Mouse (Mus musculus) embryonic facial prominence, embryonic 10.5 days (tissue): Measurements from ENCODE around the gene Cpm. TPM values are rescaled to one million over a fixed set of nuclear protein-coding genes. Genes with fewer than 3 reads are reported as not detected.
"Not testable (repeated sequence)": the region's sequence is repeated elsewhere in the genome, so short reads cannot be mapped to it uniquely, and the experiment has no call there.

ENCODE experiments used
- DNase-seq: peaks from one replicate; pipeline ENCODE4 v3.0.0-alpha.2; 2017; ENCODE audit warnings: low spot score
- H3K27ac ChIP-seq: fragments of 300-500 bp; sonication (generic); replicated peaks from 2 replicates; pipeline ENCODE4 v1.5.1; 2016; ENCODE audit warnings: mild to moderate bottlenecking
- H3K27me3 ChIP-seq: fragments of 300-500 bp; sonication (generic); replicated peaks from 2 replicates; pipeline ENCODE4 v1.6.1; 2016; ENCODE audit warnings: low read depth, mild to moderate bottlenecking; ENCODE audit not compliant: poor library complexity, severe bottlenecking
- H3K36me3 ChIP-seq: fragments of 300-500 bp; sonication (generic); replicated peaks from 2 replicates; pipeline ENCODE4 v1.6.1; 2016; ENCODE audit warnings: mild to moderate bottlenecking, moderate library complexity
- H3K4me1 ChIP-seq: fragments of 300-500 bp; sonication (generic); 2 replicates; pipeline ENCODE4 v1.6.1; 2016
- H3K4me3 ChIP-seq: fragments of 300-500 bp; sonication (generic); 2 replicates; pipeline ENCODE4 v1.5.1; 2016; ENCODE audit warnings: mild to moderate bottlenecking, moderate library complexity
- H3K9me3 ChIP-seq: fragments of 300-500 bp; sonication (generic); 2 replicates; pipeline ENCODE4 v1.6.1; 2016; ENCODE audit warnings: mild to moderate bottlenecking
- WGBS: fragments of 180-500 bp; shearing (Covaris S2); methylation state at CpG from one replicate; pipeline ENCODE4 v1.1.7; 2016; 5-methylcytosine and 5-hydroxymethylcytosine counted together
- polyA plus RNA-seq: library from polyadenylated mRNA; unstranded; fragments of >200 nt; fragmentation: Nextera tagmentation; extraction: Ambion mirVana; gene quantifications from 2 replicates; pipeline ENCODE4 v1.2.1, GENCODE M21; 2016

The Cpm gene
- polyA plus RNA-seq, 1 experiment from 2014 or later = 11.6 TPM

DNA sequence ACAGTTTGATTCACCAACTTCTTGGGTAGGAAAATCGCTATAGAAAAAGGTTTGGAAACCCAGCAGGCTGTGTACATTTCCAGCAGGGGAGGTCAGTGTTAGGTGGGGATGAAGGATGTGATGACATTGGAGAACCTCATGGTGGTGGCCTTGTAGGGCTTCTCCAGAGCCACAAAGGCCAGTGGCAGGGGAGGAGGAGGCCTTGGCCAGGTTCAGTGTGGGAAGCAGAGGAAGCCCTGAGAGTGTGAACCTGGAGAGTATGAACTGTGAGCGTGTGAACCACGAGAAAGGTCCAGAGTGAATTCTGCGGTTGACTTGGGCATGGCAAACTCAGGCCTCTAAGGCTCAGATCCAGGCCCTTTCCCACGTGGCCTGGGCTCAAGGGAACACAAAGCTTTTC, 99.3 kb downstream of the Cpm start:
- no peak for DNase-seq
- Histone ChIP-seq H3K27ac (no peak overlapping the region), H3K4me3 (no peak overlapping the region), H3K4me1 (0 out of 2 replicates have a peak, but pooled peaks cover 3% of the 10 kb centered on the region), H3K9me3 (no peaks in the 10 kb centered on the region), H3K36me3 (peaks cover 10% of the 10 kb centered on the region), H3K27me3 (no peaks in the 10 kb centered on the region)
- WGBS = 85% methylated on average over 5 of the region's 5 CpGs

DNA sequence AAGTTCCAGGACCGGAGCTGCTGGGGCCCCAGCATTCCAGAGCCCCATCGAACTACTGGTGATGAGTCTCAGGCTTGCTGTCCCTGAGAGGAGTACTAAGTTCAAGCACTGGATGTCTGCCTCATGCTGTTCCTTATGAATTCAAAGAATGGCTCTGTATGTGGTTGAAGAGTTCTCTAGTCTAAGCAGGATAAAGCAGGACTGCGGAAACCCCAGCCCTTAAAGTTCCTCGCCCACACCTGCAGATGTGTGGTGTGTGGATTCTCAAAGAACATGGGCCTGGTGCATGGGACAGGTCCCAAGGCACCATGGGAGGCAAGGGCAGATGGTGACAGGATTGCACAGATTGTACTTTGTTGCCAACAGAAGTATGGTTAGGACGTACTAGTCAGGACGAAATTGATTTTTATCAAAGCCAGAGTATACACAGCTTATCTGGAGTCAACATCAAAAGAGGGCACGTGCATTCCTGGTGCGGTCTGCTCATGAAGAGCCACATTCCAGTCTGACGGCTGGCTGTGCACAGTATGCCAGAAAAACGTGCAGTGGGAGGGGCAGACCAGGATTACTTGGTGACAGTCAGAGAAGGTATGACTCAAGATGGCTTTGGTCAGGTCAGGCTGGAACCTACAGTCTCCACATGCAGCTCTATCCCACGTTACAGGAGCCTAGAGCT, 100.0 kb downstream of the Cpm start:
- Histone ChIP-seq H3K36me3 (peaks cover 10% of the 10 kb centered on the region), H3K27ac (no peak overlapping the region), H3K9me3 (no peaks in the 10 kb centered on the region), H3K27me3 (no peaks in the 10 kb centered on the region), H3K4me3 (no peak overlapping the region), H3K4me1 (0 out of 2 replicates have a peak, but pooled peaks cover 3% of the 10 kb centered on the region)
- DNase-seq = no peak
- 74% methylated on average over 11 of the region's 11 CpGs for WGBS

DNA sequence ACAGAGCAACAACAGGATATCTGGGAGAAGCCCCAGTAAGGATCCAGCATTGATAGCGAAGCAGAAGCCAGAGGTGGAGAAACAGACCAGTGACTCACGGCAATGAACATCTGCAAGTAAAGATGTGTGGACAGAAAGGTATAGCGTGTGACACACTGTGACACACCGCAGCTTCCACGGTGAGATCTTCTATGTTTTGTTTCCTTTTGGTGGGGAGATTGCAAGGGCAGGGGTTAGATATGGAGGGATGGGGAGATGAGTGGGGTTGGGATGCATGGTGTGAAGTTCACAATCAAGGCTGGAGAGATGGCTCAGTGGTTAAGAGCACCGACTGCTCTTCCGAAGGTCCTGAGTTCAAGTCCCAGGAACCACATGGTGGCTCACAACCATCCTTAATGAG, 100.8 kb downstream of the Cpm start:
- no peak for DNase-seq
- no peaks in the 10 kb centered on the region for H3K9me3 ChIP-seq
- H3K4me3 ChIP-seq = no peak overlapping the region
- peaks cover 11% of the 10 kb centered on the region for H3K36me3 ChIP-seq
- H3K4me1 ChIP-seq = 0 out of 2 replicates have a peak, but pooled peaks cover 3% of the 10 kb centered on the region
- H3K27me3 ChIP-seq = no peaks in the 10 kb centered on the region
- WGBS = 97% methylated on average over 7 of the region's 7 CpGs
- H3K27ac ChIP-seq = no peak overlapping the region

DNA sequence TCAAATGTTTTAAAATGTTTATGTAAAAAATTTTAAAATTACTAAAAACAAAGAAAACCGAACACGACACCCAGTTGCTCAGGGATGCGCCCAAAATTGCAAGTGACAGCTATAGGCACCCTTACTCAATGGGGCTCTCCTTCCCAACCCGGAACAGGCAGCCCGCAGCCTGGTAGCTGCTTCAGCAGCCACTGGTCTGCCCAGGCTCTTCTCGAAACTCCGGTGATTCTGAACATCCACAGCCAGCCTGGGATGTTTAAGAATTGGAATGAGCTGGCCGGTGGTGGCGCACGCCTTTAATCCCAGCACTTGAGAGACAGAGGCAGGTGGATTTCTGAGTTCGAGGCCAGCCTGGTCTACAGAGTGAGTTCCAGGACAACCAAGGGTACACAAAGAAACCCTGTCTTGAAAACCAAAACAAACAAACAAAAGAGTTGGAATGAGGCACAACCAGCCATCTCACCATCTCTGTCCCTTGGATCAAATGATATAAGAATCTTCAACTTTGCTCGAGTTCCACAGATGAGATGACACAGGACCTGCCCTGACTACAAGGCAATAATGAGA, 101.4 kb downstream of the Cpm start:
- H3K4me3 ChIP-seq = no peak overlapping the region
- no peaks in the 10 kb centered on the region for H3K27me3 ChIP-seq
- H3K4me1 ChIP-seq = 0 out of 2 replicates have a peak, but pooled peaks cover 3% of the 10 kb centered on the region
- H3K9me3 ChIP-seq = no peaks in the 10 kb centered on the region
- peaks cover 16% of the 10 kb centered on the region for H3K36me3 ChIP-seq
- DNase-seq = no peak
- 94% methylated on average over 12 of the region's 12 CpGs for WGBS
- no peak overlapping the region for H3K27ac ChIP-seq

DNA sequence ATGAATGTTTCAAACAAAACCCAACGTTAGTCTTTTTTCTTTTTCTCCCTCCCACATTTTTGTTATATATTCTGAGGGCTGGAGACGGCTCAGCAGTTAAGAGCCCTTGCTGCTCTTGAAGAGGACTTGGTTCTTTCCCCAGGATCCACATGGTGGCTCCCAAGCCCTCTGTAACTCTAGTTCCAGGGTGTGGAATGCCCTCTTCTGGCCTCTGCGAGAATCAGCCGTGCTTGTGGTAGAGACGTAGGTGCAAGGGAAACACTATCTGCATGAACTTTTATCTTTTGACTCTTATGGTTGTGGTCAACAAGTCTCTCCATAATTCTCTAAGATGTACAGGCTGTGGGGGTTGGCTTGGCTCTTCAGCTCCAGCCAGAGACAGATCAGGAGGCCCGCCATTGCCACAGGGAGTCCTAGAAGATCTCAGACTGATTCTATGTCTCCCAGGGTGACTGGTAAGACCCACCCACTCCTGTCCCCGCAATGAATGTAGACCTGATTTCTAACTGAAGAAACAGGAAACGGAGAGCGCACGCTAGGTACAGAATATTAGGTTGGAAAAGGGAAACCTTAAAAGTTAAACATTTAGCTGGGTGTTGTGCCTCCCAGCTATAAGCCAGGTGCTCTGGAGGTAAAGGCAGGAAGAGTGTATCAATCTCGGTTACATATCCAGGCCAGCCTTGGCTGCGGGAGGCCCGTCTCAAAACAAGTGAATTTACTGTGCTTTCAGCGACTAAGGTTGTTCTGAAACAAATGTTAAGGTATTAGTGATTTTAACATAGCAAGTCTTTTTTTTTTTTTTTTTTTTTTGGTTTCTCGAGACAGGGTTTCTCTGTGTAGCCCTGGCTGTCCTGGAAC, 102.2 kb downstream of the Cpm start:
- Histone ChIP-seq H3K27ac (no peak overlapping the region), H3K27me3 (no peaks in the 10 kb centered on the region), H3K4me1 (0 out of 2 replicates have a peak, but pooled peaks cover 3% of the 10 kb centered on the region), H3K4me3 (no peak overlapping the region), H3K9me3 (no peaks in the 10 kb centered on the region), H3K36me3 (peaks cover 23% of the 10 kb centered on the region)
- WGBS = 61% methylated on average over 15 of the region's 15 CpGs
- DNase-seq = peak; percentile 30

DNA sequence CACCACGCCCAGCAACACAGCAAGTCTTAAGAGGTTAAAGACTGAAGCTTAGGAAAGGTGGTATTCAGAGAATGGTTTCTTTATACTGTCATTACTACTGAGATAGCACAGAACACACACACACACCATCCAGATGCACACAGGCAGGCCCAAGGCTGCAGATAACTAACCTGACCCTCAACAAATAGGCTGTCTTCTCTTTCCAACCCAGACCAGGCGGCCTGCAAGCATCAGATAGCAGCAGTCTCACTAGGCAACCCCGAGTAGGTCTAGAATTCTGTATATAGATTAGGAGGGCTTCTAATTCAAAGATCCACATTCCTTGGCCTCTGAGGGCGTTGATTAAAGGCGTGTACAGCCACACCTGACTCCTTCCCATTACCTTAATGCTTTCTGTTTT, 102.9 kb downstream of the Cpm start:
- Histone ChIP-seq H3K27ac (no peak overlapping the region), H3K4me1 (0 out of 2 replicates have a peak, but pooled peaks cover 3% of the 10 kb centered on the region), H3K9me3 (no peaks in the 10 kb centered on the region), H3K36me3 (peaks cover 30% of the 10 kb centered on the region), H3K27me3 (no peaks in the 10 kb centered on the region), H3K4me3 (no peak overlapping the region)
- no peak for DNase-seq
- WGBS = 92% methylated on average over 5 of the region's 5 CpGs

DNA sequence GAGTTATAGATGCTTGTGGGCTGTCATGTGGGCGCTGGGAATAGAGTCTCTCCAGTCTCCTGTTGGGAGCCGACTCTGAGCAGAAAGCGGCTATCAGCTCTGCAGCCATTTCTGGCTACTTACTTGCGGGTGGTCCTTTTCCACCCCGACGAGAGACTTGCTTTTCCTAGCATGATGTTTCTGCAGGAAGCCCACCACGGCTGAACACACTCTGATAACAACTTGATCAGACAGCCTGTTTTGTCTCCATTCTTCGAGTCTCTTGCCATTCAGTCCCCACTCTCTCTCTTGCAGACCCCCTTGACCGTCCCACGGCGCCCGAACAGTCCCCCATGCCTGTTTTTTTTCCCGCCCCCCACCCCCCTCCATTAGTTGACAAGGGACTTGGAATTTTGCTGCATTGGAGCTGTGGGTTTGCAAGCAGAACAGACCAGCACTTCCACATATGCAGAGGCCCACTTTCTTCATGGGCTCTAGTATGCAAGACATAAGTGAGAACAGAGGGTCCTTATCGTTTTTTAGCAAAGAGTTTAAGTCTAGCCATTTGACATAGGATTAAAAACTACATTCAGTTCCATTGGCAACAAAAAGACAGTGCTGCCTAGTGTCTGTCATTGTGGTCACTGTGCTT, 103.8 kb downstream of the Cpm start:
- Histone ChIP-seq H3K9me3 (no peaks in the 10 kb centered on the region), H3K27me3 (no peaks in the 10 kb centered on the region), H3K4me1 (0 out of 2 replicates have a peak, but pooled peaks cover 3% of the 10 kb centered on the region), H3K36me3 (peaks cover 39% of the 10 kb centered on the region), H3K27ac (no peak overlapping the region), H3K4me3 (no peak overlapping the region)
- no peak for DNase-seq
- 87% methylated on average over 14 of the region's 14 CpGs for WGBS

DNA sequence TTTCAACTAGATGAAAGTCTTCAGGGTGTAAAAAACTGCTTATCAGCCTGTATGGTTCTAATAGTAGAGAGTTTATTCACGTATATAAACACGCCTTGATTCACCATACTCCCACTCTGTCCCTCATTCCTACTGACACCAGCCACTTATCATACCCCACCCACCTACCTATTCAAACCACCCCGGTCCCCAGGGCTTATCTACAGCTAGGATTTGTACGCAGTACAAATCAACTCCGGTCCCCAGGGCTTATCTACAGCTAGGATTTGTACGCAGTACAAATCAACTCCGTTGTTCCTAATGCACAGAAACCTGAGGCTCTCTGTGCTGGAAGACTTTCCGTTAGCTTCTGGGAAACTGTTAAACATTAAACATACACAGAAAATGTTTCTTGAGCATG, 104.3 kb downstream of the Cpm start:
- WGBS = 88% methylated on average over 8 of the region's 8 CpGs
- H3K4me1 ChIP-seq = not testable (repeated sequence)

DNA sequence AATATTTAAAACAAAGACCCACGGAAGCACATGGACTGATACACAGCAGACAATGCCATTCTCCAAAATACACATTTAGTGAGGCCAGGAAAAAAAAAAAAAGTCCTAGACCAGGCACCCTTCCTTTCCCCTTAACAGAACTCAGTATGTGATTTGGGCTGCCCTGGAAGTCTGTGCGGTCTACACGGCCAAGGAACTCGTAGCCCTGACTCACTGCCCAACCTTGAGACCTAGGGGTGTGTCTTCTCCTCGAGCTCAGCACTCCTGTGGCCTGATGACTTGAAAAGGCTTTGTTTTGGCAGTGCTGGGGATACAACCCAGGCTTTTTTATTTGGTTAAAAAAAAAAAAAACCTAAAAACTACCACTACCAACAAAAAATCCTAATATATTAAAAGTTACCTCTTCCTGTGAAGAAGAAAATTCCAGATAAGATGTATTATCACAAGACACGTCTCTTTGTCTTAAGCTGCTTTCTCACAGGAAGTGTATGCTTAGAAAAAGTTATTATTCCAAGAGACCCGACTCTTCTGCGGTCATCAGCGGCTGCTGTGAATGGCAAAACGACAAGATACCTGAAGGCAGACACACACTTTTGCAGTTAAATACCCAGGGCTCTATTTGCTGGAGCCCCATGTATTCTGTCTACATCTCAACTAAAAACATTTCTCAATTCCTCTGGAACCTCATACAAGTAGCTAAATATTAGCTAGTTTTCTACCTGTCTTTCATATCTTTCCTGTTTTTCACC, 105.0 kb downstream of the Cpm start:
- 84% methylated on average over 10 of the region's 10 CpGs for WGBS
- H3K4me3 ChIP-seq = not testable (repeated sequence)

More for the DNA sequence above, 104.3 kb downstream of the Cpm start:
- not testable (repeated sequence) for H3K27ac ChIP-seq, H3K4me3 ChIP-seq, H3K9me3 ChIP-seq, DNase-seq, H3K27me3 ChIP-seq
- peaks cover 45% of the 10 kb centered on the region for H3K36me3 ChIP-seq

DNA sequence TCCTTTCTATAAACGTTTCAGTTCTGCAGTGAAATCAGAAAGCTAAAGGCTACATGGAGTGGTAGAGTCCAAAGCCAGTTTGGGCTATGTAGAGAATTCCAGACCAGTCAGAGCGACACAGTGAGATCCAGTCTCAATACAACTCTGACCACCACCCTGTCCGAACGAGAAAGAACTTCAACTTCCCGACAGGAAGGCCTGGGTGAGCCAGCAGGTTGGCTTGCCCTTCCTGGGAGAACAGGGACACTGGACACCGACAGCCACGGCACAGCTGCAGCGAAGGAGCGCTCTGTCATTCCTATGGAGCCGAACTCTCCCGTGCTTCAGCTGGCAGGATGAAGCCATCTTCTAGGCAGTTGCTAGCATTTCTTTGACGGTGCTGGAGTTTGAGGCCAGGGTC, 106.1 kb downstream of the Cpm start:
- 94% methylated on average over 12 of the region's 12 CpGs for WGBS
- peaks cover 62% of the 10 kb centered on the region for H3K36me3 ChIP-seq
- H3K9me3 ChIP-seq, H3K4me1 ChIP-seq, H3K27me3 ChIP-seq, H3K4me3 ChIP-seq, DNase-seq, H3K27ac ChIP-seq: not testable (repeated sequence)

More for the DNA sequence above, 105.0 kb downstream of the Cpm start:
- not testable (repeated sequence) for H3K4me1 ChIP-seq, H3K9me3 ChIP-seq, H3K27ac ChIP-seq, DNase-seq, H3K27me3 ChIP-seq
- H3K36me3 ChIP-seq = peaks cover 51% of the 10 kb centered on the region

DNA sequence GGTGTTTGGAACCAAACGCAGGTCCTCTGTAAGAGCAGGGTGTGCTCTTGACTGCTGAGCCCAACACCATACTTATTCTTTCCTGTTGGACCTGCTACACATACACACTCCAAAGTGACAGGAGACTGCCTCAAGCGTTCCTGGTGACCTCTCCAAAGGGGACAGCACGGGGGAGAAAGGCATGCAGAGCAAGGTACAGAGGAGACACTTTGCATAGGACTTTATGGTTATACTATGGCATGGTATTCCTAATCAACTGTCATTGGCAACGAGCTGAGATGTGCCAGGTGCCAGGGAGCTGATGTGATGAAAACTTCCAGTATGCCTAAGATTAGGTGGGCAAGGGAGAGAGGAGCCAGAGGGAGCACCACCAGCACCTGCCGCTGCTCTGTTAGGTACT, 107.3 kb downstream of the Cpm start:
- Histone ChIP-seq H3K9me3 (no peaks in the 10 kb centered on the region), H3K4me1 (peaks cover 3% of the 10 kb centered on the region), H3K36me3 (peaks cover 69% of the 10 kb centered on the region), H3K4me3 (no peak overlapping the region), H3K27me3 (no peaks in the 10 kb centered on the region), H3K27ac (no peak overlapping the region)
- WGBS = 91% methylated on average over 5 of the region's 5 CpGs
- no peak for DNase-seq
